In genomic region chr14:121732196-121732595, GRCm38 (mm10) we compare ENCODE assay signal across 10 mouse cellular contexts.
A peak's percentile ranks its signal among the peaks of the same experiment; 100 is the strongest.
DNase-seq lines count a peak whose midpoint lies in the region; ATAC-seq and TF ChIP-seq lines count a peak whose summit lies in the region.
"Had no signal": no experiment of that assay in that cellular context is flagged by ENCODE, and none has a peak within 500 bp of the region (broad histone marks: within the 10 kb centered on the region; RNA-seq: fewer than 3 reads in every experiment).

No protein-coding gene starts in this region.

- H3K36me3 ChIP-seq in forebrain, embryonic 10.5 days (replicated peaks), result no peaks in the 10 kb centered on the region
- no peaks in the 10 kb centered on the region for H3K36me3 ChIP-seq in forebrain, embryonic 16.5 days (ENCODE audit: control insufficient read depth, insufficient read depth)
- H3K36me3 ChIP-seq in stomach, embryonic 14.5 days (ENCODE audit: control insufficient read depth, insufficient read depth, low read length), result no peaks in the 10 kb centered on the region
- H3K36me3 ChIP-seq in stomach, postnatal 0 days (ENCODE audit: control insufficient read depth, insufficient read depth, low read length), result no peaks in the 10 kb centered on the region
- no peaks in the 10 kb centered on the region for H3K36me3 ChIP-seq in liver, embryonic 14.5 days (replicated peaks; ENCODE audit: control insufficient read depth, insufficient read depth, low read depth)

- H3K4me2 ChIP-seq in forebrain, embryonic 16.5 days (ENCODE audit: low read length), result no peak overlapping the region
- H3K4me2 ChIP-seq in stomach, embryonic 14.5 days (replicated peaks; ENCODE audit: low read depth, low read length), result no peak overlapping the region
- no peak overlapping the region for H3K4me2 ChIP-seq in stomach, postnatal 0 days (replicated peaks; ENCODE audit: low read depth)
- peak overlapping the region; percentile 54 for H3K4me2 ChIP-seq in liver, embryonic 14.5 days (ENCODE audit: low read depth)

- peaks cover 17% of the 10 kb centered on the region for H3K4me1 ChIP-seq in forebrain, embryonic 10.5 days
- peaks cover 4% of the 10 kb centered on the region; the same call in 1 of the 2 replicates for H3K4me1 ChIP-seq in forebrain, embryonic 16.5 days (replicated peaks; ENCODE audit: control insufficient read depth, insufficient read depth, low read length)
- no peaks in the 10 kb centered on the region for H3K4me1 ChIP-seq in stomach, embryonic 14.5 days (ENCODE audit: control insufficient read depth, insufficient read depth, low read length)
- H3K4me1 ChIP-seq in stomach, postnatal 0 days (replicated peaks; ENCODE audit: control insufficient read depth, insufficient read depth), result no peaks in the 10 kb centered on the region
- peaks cover 0 to 11% of the 10 kb centered on the region in 2 experiments; a peak in 2 of 4 replicates for H3K4me1 ChIP-seq in liver, embryonic 14.5 days (replicated peaks; ENCODE audit: control insufficient read depth in 2 of 2, insufficient read depth in 2 of 2, low read length in 1 of 2)

- TF ChIP-seq EP300 in stomach, postnatal 0 days (optimal IDR thresholded peaks at IDR 0.05), result no peak
- no peak for TF ChIP-seq EP300 in liver, embryonic 14.5 days (IDR thresholded peaks at IDR 0.05; ENCODE audit: low read depth)

- no peak overlapping the region for H3K9ac ChIP-seq in forebrain, embryonic 16.5 days (replicated peaks; ENCODE audit: low read depth, low read length)
- no peak overlapping the region for H3K9ac ChIP-seq in stomach, embryonic 14.5 days (replicated peaks; ENCODE audit: low read depth, low read length)
- no peak overlapping the region for H3K9ac ChIP-seq in stomach, postnatal 0 days (ENCODE audit: low read length)
- H3K9ac ChIP-seq in liver, embryonic 14.5 days (replicated peaks), result no peak overlapping the region

- no peaks in the 10 kb centered on the region for H3K27me3 ChIP-seq in forebrain, embryonic 10.5 days (ENCODE audit: poor library complexity, severe bottlenecking)
- no peaks in the 10 kb centered on the region for H3K27me3 ChIP-seq in forebrain, embryonic 16.5 days (replicated peaks; ENCODE audit: control insufficient read depth, insufficient read depth, low read length)
- H3K27me3 ChIP-seq in stomach, embryonic 14.5 days (ENCODE audit: control insufficient read depth, insufficient read depth, low read length), result no peaks in the 10 kb centered on the region
- no peaks in the 10 kb centered on the region for H3K27me3 ChIP-seq in stomach, postnatal 0 days (ENCODE audit: control insufficient read depth, insufficient read depth, low read length)
- H3K27me3 ChIP-seq in liver, embryonic 14.5 days (ENCODE audit: control insufficient read depth, insufficient read depth, low read length), result no peaks in the 10 kb centered on the region

- no peaks in the 10 kb centered on the region for H3K9me3 ChIP-seq in forebrain, embryonic 10.5 days
- no peaks in the 10 kb centered on the region for H3K9me3 ChIP-seq in forebrain, embryonic 16.5 days (ENCODE audit: control insufficient read depth, low read length)
- H3K9me3 ChIP-seq in stomach, embryonic 14.5 days (ENCODE audit: control insufficient read depth, low read depth, low read length), result no peaks in the 10 kb centered on the region
- no peaks in the 10 kb centered on the region for H3K9me3 ChIP-seq in stomach, postnatal 0 days (ENCODE audit: control insufficient read depth, low read length)
- no peaks in the 10 kb centered on the region for H3K9me3 ChIP-seq in liver, embryonic 14.5 days (ENCODE audit: control insufficient read depth, low read length)

- TF ChIP-seq CTCF in stomach, postnatal 0 days (IDR thresholded peaks at IDR 0.05; ENCODE audit: low read depth), result no peak
- no peak for TF ChIP-seq CTCF in liver, embryonic 14.5 days (IDR thresholded peaks at IDR 0.05; ENCODE audit: low read depth)

- H3K4me3 ChIP-seq in forebrain, embryonic 10.5 days, result peak overlapping the region; percentile 33
- no peak overlapping the region for H3K4me3 ChIP-seq in forebrain, embryonic 16.5 days (replicated peaks; ENCODE audit: low read length)
- H3K4me3 ChIP-seq in stomach, embryonic 14.5 days (ENCODE audit: low read depth, low read length), result no peak overlapping the region
- H3K4me3 ChIP-seq in stomach, postnatal 0 days (ENCODE audit: low read depth, low read length), result no peak overlapping the region
- peak overlapping the region in 1 of 2 experiments; percentile 48; a peak in 2 of 4 replicates for H3K4me3 ChIP-seq in liver, embryonic 14.5 days (ENCODE audit: insufficient read depth in 1 of 2, low read depth in 2 of 2, low read length in 2 of 2)

- WGBS in forebrain, embryonic 10.5 days, result 15% methylated on average over 8 of the region's 8 CpGs
- WGBS in forebrain, embryonic 16.5 days, result 12% methylated on average over 8 of the region's 8 CpGs
- WGBS in stomach, embryonic 14.5 days, result 21% methylated on average over 8 of the region's 8 CpGs
- 29% methylated on average over 8 of the region's 8 CpGs for WGBS in stomach, postnatal 0 days
- 13% methylated on average over 8 of the region's 8 CpGs for WGBS in liver, embryonic 14.5 days (ENCODE audit: insufficient replicate concordance)

- no peak for DNase-seq in forebrain, embryonic 10.5 days (ENCODE audit: extremely low spot score, low spot score)
- no peak for DNase-seq in stomach, postnatal 0 days (ENCODE audit: low spot score)
- DNase-seq in liver, embryonic 14.5 days (ENCODE audit: low read depth in 3 of 3, low spot score in 3 of 3), result no peak
- peak; percentile 24 for DNase-seq in thymus, postnatal 25 days
- no peak for DNase-seq in left cerebral cortex, adult 11 months (ENCODE audit: low spot score)
- DNase-seq in urinary bladder, postnatal 10 days (ENCODE audit: low spot score), result no peak
- DNase-seq: kidney, postnatal 36 days; lung, adult 2 months had no signal

- peak overlapping the region; percentile 58 for H3K27ac ChIP-seq in forebrain, embryonic 10.5 days
- no peak overlapping the region for H3K27ac ChIP-seq in forebrain, embryonic 16.5 days (ENCODE audit: low read length)
- no peak overlapping the region for H3K27ac ChIP-seq in stomach, embryonic 14.5 days (ENCODE audit: low read length)
- H3K27ac ChIP-seq in stomach, postnatal 0 days (replicated peaks), result no peak overlapping the region
- H3K27ac ChIP-seq in liver, embryonic 14.5 days, result no peak overlapping the region

- ATAC-seq in forebrain, embryonic 16.5 days, result no peak
- 0 out of 2 replicates have a peak, but pooled peaks have one; percentile 16 for ATAC-seq in stomach, embryonic 14.5 days (ENCODE audit: insufficient number of reproducible peaks, insufficient read depth, low FRiP score, low read depth)
- no peak for ATAC-seq in stomach, postnatal 0 days (ENCODE audit: low FRiP score, low TSS enrichment)
- ATAC-seq in liver, embryonic 14.5 days (ENCODE audit: insufficient read depth), result peak; percentile 37

Comparison
In these comparisons a context has a peak if more than half of its experiments do, and no peak if none do; other contexts are left out.
1. ATAC-seq: peak in stomach, embryonic 14.5 days (single experiment) and liver, embryonic 14.5 days (single experiment); none in forebrain, embryonic 16.5 days (single experiment) and stomach, postnatal 0 days (single experiment).